19 mouse cellular contexts compared by ENCODE assay signal in genomic region chr1:75438782-75439181, GRCm38 (mm10). TPM values are rescaled to one million over a fixed set of nuclear protein-coding genes. Genes with fewer than 3 reads are reported as not detected.
"Had no signal": no experiment of that assay in that cellular context is flagged by ENCODE, and none has a peak within 500 bp of the region (broad histone marks: within the 10 kb centered on the region; RNA-seq: fewer than 3 reads in every experiment).

No protein-coding gene starts in this region.

- H3K9ac ChIP-seq: kidney, embryonic 15.5 days; limb, embryonic 12.5 days; limb, embryonic 15.5 days; liver, embryonic 14.5 days; liver, postnatal 0 days; lung, embryonic 14.5 days; midbrain, embryonic 13.5 days; stomach, embryonic 15.5 days had no signal

- ATAC-seq: liver, postnatal 0 days; lung, postnatal 0 days; midbrain, embryonic 13.5 days had no signal

- H3K4me2 ChIP-seq: kidney, embryonic 15.5 days; limb, embryonic 12.5 days; limb, embryonic 15.5 days; liver, embryonic 11.5 days; lung, embryonic 14.5 days; midbrain, embryonic 13.5 days; stomach, embryonic 15.5 days had no signal

- H3K27me3 ChIP-seq: kidney, embryonic 15.5 days; midbrain, embryonic 13.5 days; stomach, embryonic 15.5 days had no signal

- DNase-seq: kidney, adult 8-10 months; kidney, postnatal 10 days; kidney, postnatal 36 days; left cerebral cortex, postnatal 4 days; liver, postnatal 0 days; lung, embryonic 14.5 days; spleen, adult 18-20 months; thymus, postnatal 25 days had no signal

- H3K4me3 ChIP-seq: kidney, embryonic 15.5 days; limb, embryonic 12.5 days; limb, embryonic 15.5 days; midbrain, embryonic 13.5 days; stomach, embryonic 15.5 days had no signal

- H3K27ac ChIP-seq: kidney, embryonic 15.5 days; limb, embryonic 12.5 days; limb, embryonic 15.5 days; liver, embryonic 14.5 days; macrophage; midbrain, embryonic 13.5 days; stomach, embryonic 15.5 days had no signal

- H3K9me3 ChIP-seq: kidney, embryonic 15.5 days; limb, embryonic 12.5 days; limb, embryonic 15.5 days; midbrain, embryonic 13.5 days; stomach, embryonic 15.5 days had no signal

RNA-seq across cellular contexts. Expression of gene Asic4, which starts 11.5 kb away (rescaled TPM):
- total RNA-seq: megakaryocyte, adult 5-6 weeks had no signal
- polyA plus RNA-seq: liver, postnatal 0 days; lung, postnatal 0 days; macrophage; thymus, postnatal 0 days had no signal

RNA-seq across cellular contexts. Expression of gene Tmem198, which starts 40.5 kb away (rescaled TPM):
- polyA plus RNA-seq: liver, postnatal 0 days; macrophage had no signal
